Mouse (Mus musculus) heart, embryonic 11.5 days (tissue): ENCODE data around the gene 6820408C15Rik. TPM values are rescaled to one million over a fixed set of nuclear protein-coding genes. Genes with fewer than 3 reads are reported as not detected.
"Not testable (repeated sequence)": the region's sequence is repeated elsewhere in the genome, so short reads cannot be mapped to it uniquely, and the experiment has no call there.

ENCODE experiments used
- ATAC-seq: fragments of 200-750 bp; cut with Nextera tagmentation; replicated peaks from 2 replicates; pipeline ENCODE4 v1.8.0; 2017; ENCODE audit warnings: moderate library complexity; ENCODE audit not compliant: insufficient number of reproducible peaks, low FRiP score, low TSS enrichment
- H3K27ac ChIP-seq: fragments of 300-500 bp; sonication (generic); 2 replicates; pipeline ENCODE4 v1.5.1; 2014; ENCODE audit warnings: mild to moderate bottlenecking, low read depth, low read length
- H3K27me3 ChIP-seq: fragments of 300-500 bp; sonication (generic); 2 replicates; pipeline ENCODE4 v1.6.1; 2014; ENCODE audit warnings: mild to moderate bottlenecking, low read length, mixed read lengths; ENCODE audit not compliant: control insufficient read depth, insufficient read depth
- H3K36me3 ChIP-seq: fragments of 300-500 bp; sonication (generic); 2 replicates; pipeline ENCODE4 v1.6.1; 2014; ENCODE audit warnings: mild to moderate bottlenecking, low read length, moderate library complexity, mixed read lengths; ENCODE audit not compliant: control insufficient read depth, insufficient read depth
- H3K4me1 ChIP-seq: fragments of 300-500 bp; sonication (generic); 2 replicates; pipeline ENCODE4 v1.6.1; 2014; ENCODE audit warnings: low read length; ENCODE audit not compliant: control insufficient read depth, insufficient read depth
- H3K4me2 ChIP-seq: fragments of 300-500 bp; sonication (generic); 2 replicates; pipeline ENCODE4 v1.6.1; 2014; ENCODE audit warnings: mild to moderate bottlenecking, moderate library complexity
- H3K4me3 ChIP-seq: fragments of 300-500 bp; sonication (generic); 2 replicates; pipeline ENCODE4 v1.5.1; 2014; ENCODE audit warnings: low read depth, low read length
- H3K9ac ChIP-seq: fragments of 300-500 bp; sonication (generic); 2 replicates; pipeline ENCODE4 v1.6.1; 2014; ENCODE audit warnings: mild to moderate bottlenecking, low read depth, low read length, moderate library complexity
- H3K9me3 ChIP-seq: fragments of 300-500 bp; sonication (generic); replicated peaks from 2 replicates; pipeline ENCODE4 v1.6.1; 2016; ENCODE audit warnings: low read length; ENCODE audit not compliant: control insufficient read depth
- WGBS: fragments of 180-500 bp; shearing (Covaris S2); extraction: QIAGEN DNeasy Blood & Tissue Kit; methylation state at CpG from one replicate; pipeline ENCODE4 v1.1.7; 2014; ENCODE audit not compliant: insufficient replicate concordance; 5-methylcytosine and 5-hydroxymethylcytosine counted together
- polyA plus RNA-seq: library from polyadenylated mRNA; unstranded; fragments of >200 nt; fragmentation: Nextera tagmentation; extraction: Ambion mirVana; gene quantifications from 2 replicates; pipeline ENCODE4 v1.2.1, GENCODE M21; 2014

Gene 6820408C15Rik
- polyA plus RNA-seq, 1 experiment from 2014 or later = 1.4 TPM

GRCm38 (mm10) chr2:152413765-152414584, 1.4 kb upstream of the 6820408C15Rik start:
- H3K9me3 ChIP-seq = peaks cover 5% of the 10 kb centered on the region; the same call in 1 of the 2 replicates
- under 1% methylated on average over 84 of the region's 86 CpGs for WGBS
- H3K27ac ChIP-seq = peak overlapping the region; percentile 100
- H3K4me3 ChIP-seq = peak overlapping the region; percentile 96
- peak overlapping the region; percentile 100 for H3K9ac ChIP-seq
- H3K36me3 ChIP-seq = no peaks in the 10 kb centered on the region
- H3K4me1 ChIP-seq = peaks cover 28% of the 10 kb centered on the region
- no peak for ATAC-seq
- peak overlapping the region; percentile 95 for H3K4me2 ChIP-seq
- no peaks in the 10 kb centered on the region for H3K27me3 ChIP-seq

GRCm38 (mm10) chr2:152414591-152415165, 709 bp upstream of the 6820408C15Rik start, which contains the start of gene Zcchc3:
Gene Zcchc3 (minus strand): TSS chr2:152415027.
- H3K4me1 ChIP-seq = peaks cover 24% of the 10 kb centered on the region
- peak within 1 kb of the TSS; percentile 100 for H3K27ac ChIP-seq
- no peaks in the 10 kb centered on the region for H3K27me3 ChIP-seq
- under 1% methylated on average over 56 of the region's 65 CpGs for WGBS
- H3K9me3 ChIP-seq = peaks cover 5% of the 10 kb centered on the region; the same call in 1 of the 2 replicates
- no peaks in the 10 kb centered on the region for H3K36me3 ChIP-seq
- H3K4me2 ChIP-seq = peak within 1 kb of the TSS; percentile 95
- ATAC-seq = peak; percentile 82
- H3K4me3 ChIP-seq = peak within 1 kb of the TSS; percentile 96
- H3K9ac ChIP-seq = peak within 1 kb of the TSS; percentile 100

GRCm38 (mm10) chr2:152415786-152416185, 399 bp downstream of the 6820408C15Rik start:
- Histone ChIP-seq H3K27ac (peak overlapping the region; percentile 100), H3K4me2 (peak overlapping the region; percentile 95), H3K4me1 (peaks cover 14% of the 10 kb centered on the region), H3K9me3 (peaks cover 5% of the 10 kb centered on the region; the same call in 1 of the 2 replicates), H3K4me3 (no peak overlapping the region; the same call in 1 of the 2 replicates), H3K27me3 (no peaks in the 10 kb centered on the region), H3K9ac (peak overlapping the region; percentile 100; the same call in 1 of the 2 replicates), H3K36me3 (no peaks in the 10 kb centered on the region)
- ATAC-seq = no peak
- 88% methylated on average over 3 of the region's 3 CpGs for WGBS

- Histone ChIP-seq H3K27ac (no peak overlapping the region), H3K27me3 (no peaks in the 10 kb centered on the region), H3K9ac (no peak overlapping the region; the same call in 1 of the 2 replicates), H3K4me1 (peaks cover 6% of the 10 kb centered on the region), H3K4me2 (peak overlapping the region; percentile 44), H3K36me3 (no peaks in the 10 kb centered on the region), H3K9me3 (no peaks in the 10 kb centered on the region), H3K4me3 (0 out of 2 replicates have a peak overlapping the region, but pooled peaks have one; percentile 2)
- 6% methylated on average over 12 of the region's 12 CpGs for WGBS
- ATAC-seq = no peak
Observed at GRCm38 (mm10) chr2:152427493-152427892, 12.1 kb downstream of the 6820408C15Rik start.

GRCm38 (mm10) chr2:152428481-152428880, 13.1 kb downstream of the 6820408C15Rik start:
- H3K4me2 ChIP-seq = not testable (repeated sequence)

GRCm38 (mm10) chr2:152436405-152436901, 21.1 kb downstream of the 6820408C15Rik start:
- no peaks in the 10 kb centered on the region for H3K9me3 ChIP-seq
- 40% methylated on average over 7 of the region's 7 CpGs for WGBS
- peak; percentile 54 for ATAC-seq
- peak overlapping the region; percentile 79 for H3K4me2 ChIP-seq
- no peak overlapping the region for H3K4me3 ChIP-seq
- H3K27ac ChIP-seq = peak overlapping the region; percentile 92
- no peaks in the 10 kb centered on the region for H3K36me3 ChIP-seq
- peaks cover 16% of the 10 kb centered on the region for H3K4me1 ChIP-seq
- H3K9ac ChIP-seq = peak overlapping the region; percentile 46; the same call in 1 of the 2 replicates
- H3K27me3 ChIP-seq = no peaks in the 10 kb centered on the region

More at GRCm38 (mm10) chr2:152428481-152428880, 13.1 kb downstream of the 6820408C15Rik start:
- not testable (repeated sequence) for H3K27me3 ChIP-seq, H3K4me1 ChIP-seq, H3K9me3 ChIP-seq, H3K36me3 ChIP-seq, ATAC-seq, H3K9ac ChIP-seq, H3K27ac ChIP-seq, H3K4me3 ChIP-seq
- 77% methylated on average over 2 of the region's 2 CpGs for WGBS

GRCm38 (mm10) chr2:152436983-152437860, 21.8 kb downstream of the 6820408C15Rik start:
- peak overlapping the region; percentile 32 for H3K4me3 ChIP-seq
- no peaks in the 10 kb centered on the region for H3K27me3 ChIP-seq
- peak; percentile 46 for ATAC-seq
- peak overlapping the region; percentile 92 for H3K27ac ChIP-seq
- peaks cover 16% of the 10 kb centered on the region for H3K4me1 ChIP-seq
- WGBS = 2% methylated on average over 23 of the region's 23 CpGs
- peak overlapping the region; percentile 79 for H3K4me2 ChIP-seq
- no peaks in the 10 kb centered on the region for H3K9me3 ChIP-seq
- peak overlapping the region; percentile 67 for H3K9ac ChIP-seq
- no peaks in the 10 kb centered on the region for H3K36me3 ChIP-seq

GRCm38 (mm10) chr2:152438963-152439362, 23.6 kb downstream of the 6820408C15Rik start:
- Histone ChIP-seq H3K36me3 (no peaks in the 10 kb centered on the region), H3K4me2 (no peak overlapping the region), H3K27me3 (no peaks in the 10 kb centered on the region), H3K9ac (no peak overlapping the region), H3K4me1 (peaks cover 16% of the 10 kb centered on the region), H3K4me3 (no peak overlapping the region), H3K9me3 (no peaks in the 10 kb centered on the region), H3K27ac (no peak overlapping the region)
- ATAC-seq = no peak
- WGBS = 48% methylated on average over 1 of the region's 1 CpGs
